Mouse (Mus musculus) G1E (cell line): ENCODE results near the gene Spata16. TPM values are rescaled to one million over a fixed set of nuclear protein-coding genes. Genes with fewer than 3 reads are reported as not detected.

Source experiments
- ATAC-seq: 2 replicates; pipeline ENCODE4 v1.8.0; 2016; ENCODE audit warnings: mild to moderate bottlenecking; ENCODE audit not compliant: insufficient number of reproducible peaks, poor library complexity, low FRiP score, severe bottlenecking; ENCODE audit errors: extremely low read depth
- DNase-seq: peaks from one replicate; pipeline ENCODE4 v3.0.0; 2012; ENCODE audit warnings: low spot score
- H3K27me3 ChIP-seq: 2 replicates; pipeline ENCODE4 v1.6.1; 2012; ENCODE audit warnings: mild to moderate bottlenecking, low read length, inconsistent platforms; ENCODE audit not compliant: insufficient read depth
- H3K36me3 ChIP-seq: replicated peaks from 2 replicates; pipeline ENCODE3; 2012; ENCODE audit warnings: mild to moderate bottlenecking, inconsistent platforms
- H3K4me1 ChIP-seq: 2 replicates; pipeline ENCODE4 v1.6.1; 2012; ENCODE audit warnings: low read depth, low read length, inconsistent platforms, mixed read lengths; ENCODE audit not compliant: insufficient read depth
- H3K4me3 ChIP-seq: 2 replicates; pipeline ENCODE4 v1.5.1; 2012; ENCODE audit warnings: low read depth, mild to moderate bottlenecking, inconsistent platforms, low read length, moderate library complexity, mixed read lengths
- H3K9me3 ChIP-seq: replicated peaks from 2 replicates; pipeline ENCODE4 v1.6.1; 2012; ENCODE audit warnings: inconsistent platforms
- CTCF ChIP-seq: IDR thresholded peaks from 2 replicates; pipeline ENCODE4 v1.5.1; 2012; ENCODE audit warnings: low read depth, low read length, inconsistent platforms, mixed read lengths
- GATA1 ChIP-seq: IDR thresholded peaks from 2 replicates; pipeline ENCODE4 v1.6.1; 2012; ENCODE audit warnings: borderline replicate concordance, low read length, inconsistent platforms, mixed read lengths
- GATA2 ChIP-seq: IDR thresholded peaks from 2 replicates; pipeline ENCODE4 v1.6.1; 2012; ENCODE audit warnings: low read depth, low read length, inconsistent platforms, borderline replicate concordance
- POLR2AphosphoS5 ChIP-seq: IDR thresholded peaks from 2 replicates; pipeline ENCODE4 v1.6.1; 2012; ENCODE audit warnings: low read depth, low read length, inconsistent platforms; ENCODE audit not compliant: insufficient replicate concordance
- TAL1 ChIP-seq: conservative IDR thresholded peaks from 2 replicates; pipeline ENCODE4 v1.6.1; 2012; ENCODE audit warnings: low read depth, low read length, inconsistent platforms, mixed read lengths
- polyA plus RNA-seq: library from polyadenylated mRNA; stranded (reverse); fragments of >175 nt; gene quantifications from 2 replicates; pipeline ENCODE4 v1.2.3, GENCODE M21; 2012
- total RNA-seq, 2 experiments: library from RNA; stranded (forward) in 1 of 2; stranded (reverse) in 1 of 2; fragments of 200-1000 nt in 1 of 2; fragments of >200 nt in 1 of 2; fragmentation: Nextera tagmentation in 1 of 2; gene quantifications; 2 replicates each; pipeline ENCODE4 v1.2.3; 2014 to 2017

Gene Spata16
- total and polyA plus RNA-seq, 3 experiments: not detected

DNA sequence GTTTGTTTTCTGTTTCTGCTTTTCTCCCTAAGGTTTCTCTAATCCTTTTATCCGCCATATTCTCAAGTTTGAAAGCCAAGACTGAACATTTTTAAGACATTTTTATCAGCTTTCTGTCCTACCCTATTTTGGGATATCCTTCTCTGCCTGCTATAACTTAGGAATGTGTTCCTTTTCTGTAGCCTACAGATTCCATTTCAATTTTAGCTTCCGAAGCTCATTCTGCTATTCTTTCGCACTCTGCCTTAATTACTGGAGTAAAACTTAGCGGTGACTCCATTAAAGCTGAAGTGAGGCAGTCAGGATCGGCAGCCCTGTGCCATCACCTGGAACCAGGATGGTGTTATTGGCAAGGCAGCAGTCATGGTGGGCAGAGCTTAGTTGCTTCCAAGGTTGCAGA, 178.3 kb downstream of the Spata16 start:
- H3K36me3 ChIP-seq: no peaks in the 10 kb centered on the region
- no peaks in the 10 kb centered on the region for H3K9me3 ChIP-seq
- DNase-seq (no peak), ATAC-seq (no peak)
- H3K4me3 ChIP-seq: no peak overlapping the region
- TF ChIP-seq GATA2: no peak
- no peak for TF ChIP-seq GATA1
- no peak for TF ChIP-seq CTCF
- no peak for TF ChIP-seq POLR2AphosphoS5
- no peak for TF ChIP-seq TAL1
- no peaks in the 10 kb centered on the region for H3K4me1 ChIP-seq
- H3K27me3 ChIP-seq: no peaks in the 10 kb centered on the region

DNA sequence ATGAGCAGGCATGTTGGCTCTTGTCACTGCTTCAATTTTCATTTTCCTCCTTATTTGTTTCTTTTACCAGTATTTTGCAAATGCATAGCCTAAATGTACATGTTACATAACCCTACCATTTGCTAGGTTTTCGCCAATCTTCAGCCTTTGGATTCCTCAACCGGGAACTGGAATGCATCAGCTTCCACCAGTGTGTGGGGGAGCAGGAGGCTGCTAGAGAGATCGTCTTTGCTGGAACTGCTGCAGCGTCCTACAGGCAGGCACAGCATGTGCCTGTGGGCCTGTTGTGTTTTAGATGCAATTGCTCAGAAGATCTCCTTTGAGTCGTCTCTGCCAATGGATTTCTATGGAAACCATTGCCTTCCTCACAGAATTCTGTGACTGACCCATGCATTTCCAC, 182.0 kb downstream of the Spata16 start:
- ATAC-seq (no peak), DNase-seq (no peak)
- TF ChIP-seq POLR2AphosphoS5 (no peak), GATA2 (no peak), CTCF (no peak), GATA1 (no peak), TAL1 (no peak)
- H3K4me1 ChIP-seq: peaks cover 5% of the 10 kb centered on the region
- H3K36me3 ChIP-seq: no peaks in the 10 kb centered on the region
- H3K4me3 ChIP-seq: no peak overlapping the region
- H3K9me3 ChIP-seq: no peaks in the 10 kb centered on the region
- H3K27me3 ChIP-seq: no peaks in the 10 kb centered on the region

DNA sequence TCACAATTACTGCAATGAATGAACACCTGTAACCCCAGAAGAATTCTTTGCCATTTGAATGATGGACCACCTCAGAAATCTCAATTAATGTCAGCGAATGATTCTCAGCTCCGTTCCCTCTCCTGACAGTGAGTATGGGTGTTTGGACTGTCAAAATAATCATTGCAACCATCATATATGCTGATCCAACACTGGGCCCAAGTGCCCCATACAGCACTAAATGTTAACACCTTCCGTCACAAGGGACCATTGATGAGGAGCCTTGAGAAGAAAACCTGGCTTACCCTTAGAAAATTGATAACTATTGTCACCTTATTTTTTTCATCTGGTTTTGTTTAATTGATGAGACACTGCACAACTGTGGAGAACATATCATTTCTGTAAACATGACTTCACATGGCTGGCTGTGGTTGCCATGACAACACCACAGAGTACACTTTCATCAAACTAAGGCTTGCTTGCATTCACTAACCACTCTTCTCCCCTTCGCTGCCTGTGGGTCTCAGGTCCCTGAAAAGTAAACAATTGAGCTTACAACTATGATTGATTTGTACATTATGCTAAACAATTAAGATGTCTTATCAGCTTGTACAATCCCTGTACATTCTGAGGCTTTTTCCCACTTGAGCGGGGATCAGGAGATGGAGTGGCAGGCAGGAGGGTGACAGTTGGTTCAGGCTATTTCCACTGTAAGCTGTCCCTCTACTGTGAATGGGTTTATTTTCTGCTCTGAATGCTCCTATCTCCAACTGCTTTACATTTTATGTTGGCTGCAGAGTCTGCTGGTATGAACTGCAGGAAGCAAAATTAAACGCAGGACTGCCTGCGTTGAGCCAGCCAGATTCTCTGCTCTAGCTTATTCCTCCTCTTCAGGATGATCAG, 189.8 kb downstream of the Spata16 start:
- peaks cover 5% of the 10 kb centered on the region for H3K4me1 ChIP-seq
- no peak overlapping the region for H3K4me3 ChIP-seq
- TF ChIP-seq GATA2: no peak
- TF ChIP-seq TAL1: no peak
- TF ChIP-seq CTCF: no peak
- TF ChIP-seq GATA1: no peak
- no peak for TF ChIP-seq POLR2AphosphoS5
- DNase-seq (no peak), ATAC-seq (no peak)
- H3K27me3 ChIP-seq: no peaks in the 10 kb centered on the region
- no peaks in the 10 kb centered on the region for H3K9me3 ChIP-seq
- H3K36me3 ChIP-seq: no peaks in the 10 kb centered on the region

DNA sequence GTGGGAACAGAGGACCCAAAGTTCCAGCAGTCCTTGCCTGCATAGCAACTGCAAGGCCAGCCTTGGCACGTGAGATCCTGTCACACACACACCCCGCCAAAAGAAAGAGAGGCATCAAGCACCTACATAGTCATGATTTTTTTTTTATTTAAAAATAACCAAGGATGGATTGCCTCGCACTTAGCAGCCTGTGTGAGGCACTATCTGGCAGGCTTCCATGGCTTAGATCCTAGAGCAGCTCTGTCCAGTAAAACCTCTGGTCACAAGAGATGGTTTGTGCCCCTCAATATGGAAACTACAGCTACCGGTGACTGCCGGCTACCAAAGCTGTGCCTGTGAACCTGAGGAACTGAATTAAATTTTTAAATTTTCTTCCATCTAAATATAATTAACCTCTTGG, 195.5 kb downstream of the Spata16 start:
- no peak for DNase-seq
- Histone ChIP-seq H3K4me3 (no peak overlapping the region), H3K27me3 (no peaks in the 10 kb centered on the region), H3K36me3 (no peaks in the 10 kb centered on the region), H3K4me1 (no peaks in the 10 kb centered on the region), H3K9me3 (no peaks in the 10 kb centered on the region)
- TF ChIP-seq GATA2 (no peak), TAL1 (no peak), CTCF (no peak), POLR2AphosphoS5 (no peak), GATA1 (no peak)
- no peak for ATAC-seq

DNA sequence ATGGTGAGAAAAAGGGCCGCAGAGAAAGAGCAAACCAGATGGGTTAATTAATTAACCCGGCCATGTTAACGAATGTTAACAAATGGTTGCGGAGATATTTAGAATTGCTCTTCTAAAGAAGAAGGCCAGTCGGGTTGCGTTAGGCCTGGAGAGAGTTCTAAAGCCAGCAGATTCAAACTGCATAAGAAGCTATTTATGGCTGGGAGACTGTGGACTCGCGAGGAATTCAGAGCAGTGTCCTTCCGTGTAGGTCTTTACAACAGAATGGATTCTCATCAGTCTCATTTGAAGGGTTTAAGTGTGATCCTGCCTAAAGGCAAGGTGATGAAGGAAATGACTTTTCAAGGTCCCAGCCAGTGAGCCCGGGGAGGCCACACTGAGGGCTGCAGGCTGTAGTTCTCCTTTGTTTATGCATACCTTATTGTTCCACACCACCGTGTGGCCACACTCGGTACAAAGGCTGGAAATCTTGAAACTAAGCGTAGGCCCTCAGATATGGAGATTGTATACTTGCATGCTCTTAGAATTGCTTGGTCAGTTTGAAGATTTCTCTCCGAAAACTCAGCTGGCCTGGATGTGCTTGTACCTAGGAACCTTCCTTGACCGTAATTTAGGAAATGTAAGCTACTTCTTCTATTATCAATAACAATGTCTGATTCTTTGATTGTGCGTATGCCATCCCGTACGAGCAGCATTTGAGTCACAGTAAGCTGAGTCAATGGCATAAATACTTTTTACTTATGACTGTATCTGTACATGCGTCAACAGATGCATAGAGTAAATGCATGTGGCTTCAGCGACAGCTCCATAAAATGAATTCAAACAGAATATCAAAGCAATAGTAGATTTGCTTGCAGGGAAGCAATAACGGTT, 197.0 kb downstream of the Spata16 start:
- DNase-seq (no peak), ATAC-seq (no peak)
- H3K4me1 ChIP-seq: no peaks in the 10 kb centered on the region
- no peaks in the 10 kb centered on the region for H3K36me3 ChIP-seq
- TF ChIP-seq GATA1 (no peak), CTCF (no peak), POLR2AphosphoS5 (no peak), TAL1 (no peak), GATA2 (no peak)
- no peaks in the 10 kb centered on the region for H3K9me3 ChIP-seq
- no peaks in the 10 kb centered on the region for H3K27me3 ChIP-seq
- no peak overlapping the region for H3K4me3 ChIP-seq

DNA sequence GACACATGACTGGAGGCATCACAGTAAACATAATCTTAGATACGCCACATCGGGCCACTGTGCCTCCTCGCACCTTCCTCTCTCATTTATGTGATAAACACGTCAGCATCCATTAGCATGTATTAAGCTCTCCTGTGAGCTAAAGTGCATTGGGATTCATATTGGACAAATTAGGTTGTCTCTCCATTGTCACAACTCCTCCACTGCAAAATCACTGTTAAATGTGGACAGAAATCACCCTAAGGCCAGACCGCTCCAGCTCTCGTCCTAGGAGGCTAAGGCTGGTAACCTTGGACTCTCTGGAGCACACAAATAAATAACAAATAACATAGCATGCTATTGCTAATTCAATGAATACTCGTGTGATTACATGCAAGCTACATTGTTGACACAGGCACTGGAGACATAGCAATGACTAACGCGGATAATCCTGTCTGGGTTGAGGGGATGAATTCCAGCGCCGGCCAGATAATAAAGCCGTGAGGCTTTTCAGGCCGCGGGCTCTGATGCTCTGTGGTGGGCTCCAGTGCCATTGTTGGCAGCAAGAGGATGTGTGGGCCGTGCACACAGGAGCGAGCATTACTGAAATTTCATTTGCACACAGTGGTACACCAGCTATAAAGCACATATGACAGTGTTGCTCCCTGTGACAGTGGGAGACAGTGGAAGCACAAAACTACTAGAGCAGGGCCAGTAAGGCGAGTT, 197.8 kb downstream of the Spata16 start:
- H3K4me3 ChIP-seq: no peak overlapping the region
- TF ChIP-seq GATA2: no peak
- no peak for TF ChIP-seq CTCF
- TF ChIP-seq TAL1: no peak
- no peak for TF ChIP-seq GATA1
- TF ChIP-seq POLR2AphosphoS5: no peak
- ATAC-seq: no peak
- no peak for DNase-seq
- H3K4me1 ChIP-seq: no peaks in the 10 kb centered on the region
- H3K27me3 ChIP-seq: no peaks in the 10 kb centered on the region
- H3K36me3 ChIP-seq: no peaks in the 10 kb centered on the region
- no peaks in the 10 kb centered on the region for H3K9me3 ChIP-seq
